Mouse (Mus musculus): ENCODE data around the gene Omp. TPM values are rescaled to one million over a fixed set of nuclear protein-coding genes. Genes with fewer than 3 reads are reported as not detected.

Gene Omp
- polyA plus RNA-seq, 1 experiment from 2014 or later: 0.17 TPM

GRCm38 (mm10) chr7:98137995-98138394 is 7.3 kb downstream of the Omp start:
- no peaks in the 10 kb centered on the region; the same call in 1 of the 2 replicates for H3K27me3 ChIP-seq (ENCODE audit: control insufficient read depth, insufficient read depth, low read length)
- no peaks in the 10 kb centered on the region for H3K9me3 ChIP-seq (replicated peaks; ENCODE audit: control insufficient read depth, low read length)
- no peak for ATAC-seq (replicated peaks; ENCODE audit: extremely low read depth, insufficient read depth, low FRiP score)
- H3K36me3 ChIP-seq (ENCODE audit: control insufficient read depth, insufficient read depth): no peaks in the 10 kb centered on the region
- H3K27ac ChIP-seq (ENCODE audit: low read length): no peak overlapping the region
- H3K4me2 ChIP-seq (ENCODE audit: low read depth, low read length): no peak overlapping the region
- H3K4me1 ChIP-seq (ENCODE audit: control insufficient read depth, insufficient read depth, low read length): peaks cover 16% of the 10 kb centered on the region
- no peak overlapping the region for H3K9ac ChIP-seq (ENCODE audit: low read length)
- WGBS: 77% methylated on average over 2 of the region's 2 CpGs
- H3K4me3 ChIP-seq (ENCODE audit: low read length): no peak overlapping the region

GRCm38 (mm10) chr7:98137583-98137982 is 7.7 kb downstream of the Omp start:
- Histone ChIP-seq H3K9ac (ENCODE audit: low read length) (no peak overlapping the region), H3K27me3 (ENCODE audit: control insufficient read depth, insufficient read depth, low read length) (no peaks in the 10 kb centered on the region; the same call in 1 of the 2 replicates), H3K27ac (ENCODE audit: low read length) (no peak overlapping the region), H3K36me3 (ENCODE audit: control insufficient read depth, insufficient read depth) (no peaks in the 10 kb centered on the region), H3K4me2 (ENCODE audit: low read depth, low read length) (no peak overlapping the region), H3K9me3 (replicated peaks; ENCODE audit: control insufficient read depth, low read length) (no peaks in the 10 kb centered on the region), H3K4me3 (ENCODE audit: low read length) (no peak overlapping the region), H3K4me1 (ENCODE audit: control insufficient read depth, insufficient read depth, low read length) (peaks cover 16% of the 10 kb centered on the region)
- no peak for ATAC-seq (replicated peaks; ENCODE audit: extremely low read depth, insufficient read depth, low FRiP score)
- 59% methylated on average over 3 of the region's 3 CpGs for WGBS

GRCm38 (mm10) chr7:98131751-98132150 is 13.6 kb downstream of the Omp start:
- no peaks in the 10 kb centered on the region for H3K36me3 ChIP-seq (ENCODE audit: control insufficient read depth, insufficient read depth)
- no peak overlapping the region for H3K27ac ChIP-seq (ENCODE audit: low read length)
- H3K9ac ChIP-seq (ENCODE audit: low read length): no peak overlapping the region
- no peak for ATAC-seq (replicated peaks; ENCODE audit: extremely low read depth, insufficient read depth, low FRiP score)
- H3K4me1 ChIP-seq (ENCODE audit: control insufficient read depth, insufficient read depth, low read length): no peaks in the 10 kb centered on the region
- H3K4me3 ChIP-seq (ENCODE audit: low read length): no peak overlapping the region
- no peaks in the 10 kb centered on the region for H3K9me3 ChIP-seq (replicated peaks; ENCODE audit: control insufficient read depth, low read length)
- no peak overlapping the region for H3K4me2 ChIP-seq (ENCODE audit: low read depth, low read length)
- WGBS: 88% methylated on average over 8 of the region's 8 CpGs
- no peaks in the 10 kb centered on the region for H3K27me3 ChIP-seq (ENCODE audit: control insufficient read depth, insufficient read depth, low read length)

GRCm38 (mm10) chr7:98125473-98125872 is 19.8 kb downstream of the Omp start:
- 26% methylated on average over 5 of the region's 5 CpGs for WGBS

GRCm38 (mm10) chr7:98124701-98125100 is 20.6 kb downstream of the Omp start:
- H3K27me3 ChIP-seq (ENCODE audit: control insufficient read depth, insufficient read depth, low read length): no peaks in the 10 kb centered on the region
- H3K9me3 ChIP-seq (replicated peaks; ENCODE audit: control insufficient read depth, low read length): no peaks in the 10 kb centered on the region
- H3K27ac ChIP-seq (ENCODE audit: low read length): no peak overlapping the region
- 35% methylated on average over 5 of the region's 5 CpGs for WGBS
- no peak overlapping the region for H3K9ac ChIP-seq (ENCODE audit: low read length)
- no peak overlapping the region for H3K4me2 ChIP-seq (ENCODE audit: low read depth, low read length)
- no peaks in the 10 kb centered on the region for H3K36me3 ChIP-seq (ENCODE audit: control insufficient read depth, insufficient read depth)
- H3K4me3 ChIP-seq (ENCODE audit: low read length): no peak overlapping the region
- ATAC-seq (replicated peaks; ENCODE audit: extremely low read depth, insufficient read depth, low FRiP score): no peak
- peaks cover 3% of the 10 kb centered on the region; the same call in 1 of the 2 replicates for H3K4me1 ChIP-seq (ENCODE audit: control insufficient read depth, insufficient read depth, low read length)

More at GRCm38 (mm10) chr7:98125473-98125872, 19.8 kb downstream of the Omp start:
- Histone ChIP-seq H3K4me2 (ENCODE audit: low read depth, low read length) (no peak overlapping the region), H3K4me3 (ENCODE audit: low read length) (no peak overlapping the region), H3K9me3 (replicated peaks; ENCODE audit: control insufficient read depth, low read length) (no peaks in the 10 kb centered on the region), H3K27ac (ENCODE audit: low read length) (no peak overlapping the region), H3K9ac (ENCODE audit: low read length) (no peak overlapping the region), H3K4me1 (ENCODE audit: control insufficient read depth, insufficient read depth, low read length) (peaks cover 1% of the 10 kb centered on the region; the same call in 1 of the 2 replicates), H3K36me3 (ENCODE audit: control insufficient read depth, insufficient read depth) (no peaks in the 10 kb centered on the region), H3K27me3 (ENCODE audit: control insufficient read depth, insufficient read depth, low read length) (no peaks in the 10 kb centered on the region)
- no peak for ATAC-seq (replicated peaks; ENCODE audit: extremely low read depth, insufficient read depth, low FRiP score)

- Histone ChIP-seq H3K27me3 (ENCODE audit: control insufficient read depth, insufficient read depth, low read length) (no peaks in the 10 kb centered on the region), H3K4me1 (ENCODE audit: control insufficient read depth, insufficient read depth, low read length) (peaks cover 11% of the 10 kb centered on the region), H3K36me3 (ENCODE audit: control insufficient read depth, insufficient read depth) (no peaks in the 10 kb centered on the region), H3K27ac (ENCODE audit: low read length) (no peak overlapping the region), H3K4me3 (ENCODE audit: low read length) (no peak overlapping the region), H3K9me3 (replicated peaks; ENCODE audit: control insufficient read depth, low read length) (no peaks in the 10 kb centered on the region), H3K4me2 (ENCODE audit: low read depth, low read length) (no peak overlapping the region), H3K9ac (ENCODE audit: low read length) (0 out of 2 replicates have a peak overlapping the region, but pooled peaks have one; percentile 17)
- 68% methylated on average over 8 of the region's 8 CpGs for WGBS
- ATAC-seq (replicated peaks; ENCODE audit: extremely low read depth, insufficient read depth, low FRiP score): no peak
Observed at GRCm38 (mm10) chr7:98121673-98122072, 23.6 kb downstream of the Omp start.

GRCm38 (mm10) chr7:98121241-98121640 is 24.1 kb downstream of the Omp start:
- ATAC-seq (replicated peaks; ENCODE audit: extremely low read depth, insufficient read depth, low FRiP score): no peak
- WGBS: 68% methylated on average over 3 of the region's 3 CpGs
- peaks cover 12% of the 10 kb centered on the region for H3K4me1 ChIP-seq (ENCODE audit: control insufficient read depth, insufficient read depth, low read length)
- no peaks in the 10 kb centered on the region for H3K36me3 ChIP-seq (ENCODE audit: control insufficient read depth, insufficient read depth)
- no peak overlapping the region for H3K4me3 ChIP-seq (ENCODE audit: low read length)
- no peak overlapping the region for H3K4me2 ChIP-seq (ENCODE audit: low read depth, low read length)
- no peaks in the 10 kb centered on the region for H3K27me3 ChIP-seq (ENCODE audit: control insufficient read depth, insufficient read depth, low read length)
- H3K9ac ChIP-seq (ENCODE audit: low read length): no peak overlapping the region
- H3K27ac ChIP-seq (ENCODE audit: low read length): no peak overlapping the region
- no peaks in the 10 kb centered on the region for H3K9me3 ChIP-seq (replicated peaks; ENCODE audit: control insufficient read depth, low read length)

GRCm38 (mm10) chr7:98120325-98120724 is 25.0 kb downstream of the Omp start:
- peak; percentile 59 for ATAC-seq (replicated peaks; ENCODE audit: extremely low read depth, insufficient read depth, low FRiP score)
- no peaks in the 10 kb centered on the region for H3K36me3 ChIP-seq (ENCODE audit: control insufficient read depth, insufficient read depth)
- no peaks in the 10 kb centered on the region for H3K27me3 ChIP-seq (ENCODE audit: control insufficient read depth, insufficient read depth, low read length)
- H3K4me1 ChIP-seq (ENCODE audit: control insufficient read depth, insufficient read depth, low read length): peaks cover 15% of the 10 kb centered on the region
- H3K4me3 ChIP-seq (ENCODE audit: low read length): peak overlapping the region; percentile 39
- H3K27ac ChIP-seq (ENCODE audit: low read length): no peak overlapping the region
- no peaks in the 10 kb centered on the region for H3K9me3 ChIP-seq (replicated peaks; ENCODE audit: control insufficient read depth, low read length)
- peak overlapping the region; percentile 52; the same call in 1 of the 2 replicates for H3K9ac ChIP-seq (ENCODE audit: low read length)
- H3K4me2 ChIP-seq (ENCODE audit: low read depth, low read length): peak overlapping the region; percentile 66
- 9% methylated on average over 7 of the region's 7 CpGs for WGBS

- Histone ChIP-seq H3K27me3 (ENCODE audit: control insufficient read depth, insufficient read depth, low read length) (no peaks in the 10 kb centered on the region), H3K9ac (ENCODE audit: low read length) (no peak overlapping the region), H3K4me3 (ENCODE audit: low read length) (no peak overlapping the region), H3K4me1 (ENCODE audit: control insufficient read depth, insufficient read depth, low read length) (peaks cover 15% of the 10 kb centered on the region), H3K4me2 (ENCODE audit: low read depth, low read length) (peak overlapping the region; percentile 66; the same call in 1 of the 2 replicates), H3K36me3 (ENCODE audit: control insufficient read depth, insufficient read depth) (no peaks in the 10 kb centered on the region), H3K27ac (ENCODE audit: low read length) (no peak overlapping the region), H3K9me3 (replicated peaks; ENCODE audit: control insufficient read depth, low read length) (no peaks in the 10 kb centered on the region)
- ATAC-seq (replicated peaks; ENCODE audit: extremely low read depth, insufficient read depth, low FRiP score): no peak
- WGBS: 79% methylated on average over 2 of the region's 2 CpGs
Observed at GRCm38 (mm10) chr7:98119961-98120232, 25.4 kb downstream of the Omp start.
